ENCODE assay signal across 8 mouse cellular contexts in genomic region chr7:105633127-105633800, GRCm38 (mm10). TPM values are rescaled to one million over a fixed set of nuclear protein-coding genes. Genes with fewer than 3 reads are reported as not detected.
DNase-seq lines count a peak whose midpoint lies in the region; ATAC-seq and TF ChIP-seq lines count a peak whose summit lies in the region.

Trim3 (minus strand) TSS chr7:105633571.

- peaks cover 33% of the 10 kb centered on the region for H3K4me1 ChIP-seq in embryonic facial prominence, embryonic 10.5 days
- H3K4me1 ChIP-seq in intestine, postnatal 0 days (replicated peaks; ENCODE audit: control insufficient read depth, insufficient read depth, low read length): no peaks in the 10 kb centered on the region
- peaks cover 68% of the 10 kb centered on the region for H3K4me1 ChIP-seq in midbrain, embryonic 10.5 days

- intact Hi-C loops in left cerebral cortex, postnatal 36 days (cut with DNase I): loop anchor here (2.0 to 10.0 kb wide), 3 partner anchors 64 to 228 kb away; partner anchors contain the start of genes Cnga4, Fam160a2, Ilk and Rrp8

- peak within 1 kb of the TSS; percentile 91 for H3K27ac ChIP-seq in embryonic facial prominence, embryonic 10.5 days (replicated peaks)
- H3K27ac ChIP-seq in intestine, postnatal 0 days (ENCODE audit: low read depth, low read length): peak within 1 kb of the TSS; percentile 54
- peak within 1 kb of the TSS; percentile 89 for H3K27ac ChIP-seq in midbrain, embryonic 10.5 days (replicated peaks)

- H3K27me3 ChIP-seq in embryonic facial prominence, embryonic 10.5 days (replicated peaks; ENCODE audit: low read depth, poor library complexity, severe bottlenecking): peaks cover 18% of the 10 kb centered on the region
- no peaks in the 10 kb centered on the region for H3K27me3 ChIP-seq in intestine, postnatal 0 days (replicated peaks; ENCODE audit: control insufficient read depth, insufficient read depth, low read length)
- peaks cover 31% of the 10 kb centered on the region for H3K27me3 ChIP-seq in midbrain, embryonic 10.5 days (ENCODE audit: low read depth, poor library complexity, severe bottlenecking)

- peak within 1 kb of the TSS; percentile 91 for H3K4me3 ChIP-seq in embryonic facial prominence, embryonic 10.5 days
- peak within 1 kb of the TSS; percentile 83 for H3K4me3 ChIP-seq in intestine, postnatal 0 days (ENCODE audit: low read depth, low read length)
- peak within 1 kb of the TSS; percentile 91 for H3K4me3 ChIP-seq in midbrain, embryonic 10.5 days

- H3K9me3 ChIP-seq in embryonic facial prominence, embryonic 10.5 days: no peaks in the 10 kb centered on the region
- no peaks in the 10 kb centered on the region for H3K9me3 ChIP-seq in intestine, postnatal 0 days (ENCODE audit: control insufficient read depth)
- H3K9me3 ChIP-seq in midbrain, embryonic 10.5 days (replicated peaks): no peaks in the 10 kb centered on the region

- under 1% methylated on average over 64 of the region's 71 CpGs for WGBS in embryonic facial prominence, embryonic 10.5 days
- WGBS in intestine, postnatal 0 days: under 1% methylated on average over 43 of the region's 71 CpGs
- whole genome bisulfite sequencing in midbrain, embryonic 10.5 days: 2% methylated on average over 62 of the region's 71 CpGs

- peaks cover 31% of the 10 kb centered on the region for H3K36me3 ChIP-seq in embryonic facial prominence, embryonic 10.5 days (replicated peaks)
- peaks cover 28% of the 10 kb centered on the region for H3K36me3 ChIP-seq in intestine, postnatal 0 days (ENCODE audit: control insufficient read depth, insufficient read depth)
- peaks cover 28% of the 10 kb centered on the region for H3K36me3 ChIP-seq in midbrain, embryonic 10.5 days

- peak; percentile 97 for DNase-seq in adrenal gland, postnatal 14 days
- DNase-seq in embryonic facial prominence, embryonic 10.5 days (ENCODE audit: low spot score): peak; percentile 94
- DNase-seq in gonadal fat pad, adult 2 months (ENCODE audit: low read depth): no peak
- DNase-seq in left cerebral cortex, postnatal 36 days (ENCODE audit: low spot score in 2 of 2): peak; percentile 88 to 94
- DNase-seq in midbrain, embryonic 10.5 days (ENCODE audit: low spot score): peak; percentile 91
- peak; percentile 88 for DNase-seq in right cerebral cortex, postnatal 4 days
- DNase-seq in yolk sac, embryonic 10.5 days (ENCODE audit: low spot score): peak; percentile 90

- H3K4me2 ChIP-seq in intestine, postnatal 0 days (replicated peaks; ENCODE audit: low read depth): peak within 1 kb of the TSS; percentile 94

- ATAC-seq in intestine, postnatal 0 days: peak; percentile 88

- H3K9ac ChIP-seq in intestine, postnatal 0 days (ENCODE audit: low read depth, low read length): peak within 1 kb of the TSS; percentile 69

- TF ChIP-seq CTCF in intestine, postnatal 0 days (IDR thresholded peaks at IDR 0.05; ENCODE audit: low read depth): 0 out of 2 replicates have a peak, but pooled peaks have one; percentile 5

RNA-seq across cellular contexts. Expression of gene Trim3, which starts in this region (rescaled TPM):
- total RNA-seq in adrenal gland, postnatal 14 days (2021): 32.5 and 47.2 TPM in 2 replicates
- polyA plus RNA-seq in embryonic facial prominence, embryonic 10.5 days (2016; fragmentation: Nextera tagmentation; extraction: Ambion mirVana): 28.8 and 34.9 TPM in 2 replicates
- polyA plus RNA-seq in gonadal fat pad, adult 2 months (2012; rRNA removed): 52.2 and 52.6 TPM in 2 replicates
- 7.4 and 9.0 TPM in 2 replicates for polyA plus RNA-seq in intestine, postnatal 0 days (2015; fragmentation: Nextera tagmentation; extraction: Ambion mirVana)
- total RNA-seq in left cerebral cortex, postnatal 36 days (2021): 100 to 1,000 TPM; 145 to 165 TPM
- 30.3 and 36.0 TPM in 2 replicates for polyA plus RNA-seq in midbrain, embryonic 10.5 days (2016; fragmentation: Nextera tagmentation; extraction: Ambion mirVana)
